Mouse (Mus musculus): ENCODE measurements around the gene Mif. TPM values are rescaled to one million over a fixed set of nuclear protein-coding genes. Genes with fewer than 3 reads are reported as not detected.
"Not testable (repeated sequence)": the region's sequence is repeated elsewhere in the genome, so short reads cannot be mapped to it uniquely, and the experiment has no call there.

Mif gene
- polyA plus RNA-seq, 1 experiment = 2,436 TPM

GRCm38 (mm10) chr10:75844800-75845199 lies 15.2 kb downstream of the Mif start:
- H3K79me2 ChIP-seq (ENCODE audit: control insufficient read depth, insufficient read depth) = no peaks in the 10 kb centered on the region
- H3ac ChIP-seq (ENCODE audit: control insufficient read depth, insufficient read length, low read depth) = no peak overlapping the region
- H3K79me3 ChIP-seq (ENCODE audit: low read depth) = no peaks in the 10 kb centered on the region
- peaks cover 3% of the 10 kb centered on the region for H3K27me3 ChIP-seq (ENCODE audit: control insufficient read depth, insufficient read depth, insufficient read length)
- H3K4me3 ChIP-seq (ENCODE audit: insufficient read depth, poor library complexity, severe bottlenecking) = no peak overlapping the region
- H3K36me3 ChIP-seq (ENCODE audit: control insufficient read depth, insufficient read depth) = no peaks in the 10 kb centered on the region
- TF ChIP-seq MYOG (IDR thresholded peaks at IDR 0.05; ENCODE audit: control insufficient read depth, extremely low read depth, insufficient read length) (no peak), MYOD1 (IDR thresholded peaks at IDR 0.05; ENCODE audit: control insufficient read depth, insufficient read length, low read depth) (no peak), CTCF (IDR thresholded peaks at IDR 0.05; ENCODE audit: control insufficient read depth, insufficient read depth, insufficient read length) (no peak), FOSL1 (IDR thresholded peaks at IDR 0.05; ENCODE audit: insufficient read depth, low read length, poor library complexity, severe bottlenecking) (no peak), USF1 (IDR thresholded peaks at IDR 0.05; ENCODE audit: low read depth) (no peak), CEBPB (IDR thresholded peaks at IDR 0.05; ENCODE audit: low read depth) (no peak), MAX (IDR thresholded peaks at IDR 0.05) (no peak)

GRCm38 (mm10) chr10:75843898-75844297 lies 16.1 kb downstream of the Mif start:
- H3K79me3 ChIP-seq (ENCODE audit: low read depth); H3K4me3 ChIP-seq (ENCODE audit: insufficient read depth, poor library complexity, severe bottlenecking); H3ac ChIP-seq (ENCODE audit: control insufficient read depth, insufficient read length, low read depth); H3K36me3 ChIP-seq (ENCODE audit: control insufficient read depth, insufficient read depth); H3K79me2 ChIP-seq (ENCODE audit: control insufficient read depth, insufficient read depth); H3K27me3 ChIP-seq (ENCODE audit: control insufficient read depth, insufficient read depth, insufficient read length): not testable (repeated sequence)

- Histone ChIP-seq H3K79me2 (ENCODE audit: control insufficient read depth, insufficient read depth) (no peaks in the 10 kb centered on the region), H3K4me3 (ENCODE audit: insufficient read depth, poor library complexity, severe bottlenecking) (no peak overlapping the region), H3K36me3 (ENCODE audit: control insufficient read depth, insufficient read depth) (no peaks in the 10 kb centered on the region), H3ac (ENCODE audit: control insufficient read depth, insufficient read length, low read depth) (no peak overlapping the region), H3K27me3 (ENCODE audit: control insufficient read depth, insufficient read depth, insufficient read length) (no peaks in the 10 kb centered on the region), H3K79me3 (ENCODE audit: low read depth) (no peaks in the 10 kb centered on the region)
- TF ChIP-seq USF1 (IDR thresholded peaks at IDR 0.05; ENCODE audit: low read depth) (no peak), CTCF (IDR thresholded peaks at IDR 0.05; ENCODE audit: control insufficient read depth, insufficient read depth, insufficient read length) (no peak), MYOD1 (IDR thresholded peaks at IDR 0.05; ENCODE audit: control insufficient read depth, insufficient read length, low read depth) (no peak), MAX (IDR thresholded peaks at IDR 0.05) (no peak), CEBPB (IDR thresholded peaks at IDR 0.05; ENCODE audit: low read depth) (no peak), FOSL1 (IDR thresholded peaks at IDR 0.05; ENCODE audit: insufficient read depth, low read length, poor library complexity, severe bottlenecking) (no peak), MYOG (IDR thresholded peaks at IDR 0.05; ENCODE audit: control insufficient read depth, extremely low read depth, insufficient read length) (no peak)
Measured at GRCm38 (mm10) chr10:75839092-75839491, 20.9 kb downstream of the Mif start.

GRCm38 (mm10) chr10:75837248-75837759 lies 22.7 kb downstream of the Mif start, which contains the start of gene Gstt2:
Gstt2 (minus strand) TSS chr10:75837424.
- Histone ChIP-seq H3K79me3 (ENCODE audit: low read depth) (no peaks in the 10 kb centered on the region), H3K36me3 (ENCODE audit: control insufficient read depth, insufficient read depth) (no peaks in the 10 kb centered on the region), H3ac (ENCODE audit: control insufficient read depth, insufficient read length, low read depth) (peak within 1 kb of the TSS; percentile 39), H3K79me2 (ENCODE audit: control insufficient read depth, insufficient read depth) (no peaks in the 10 kb centered on the region), H3K27me3 (ENCODE audit: control insufficient read depth, insufficient read depth, insufficient read length) (no peaks in the 10 kb centered on the region), H3K4me3 (ENCODE audit: insufficient read depth, poor library complexity, severe bottlenecking) (peak within 1 kb of the TSS; percentile 19)
- TF ChIP-seq MAX (IDR thresholded peaks at IDR 0.05) (peak; percentile 86), FOSL1 (IDR thresholded peaks at IDR 0.05; ENCODE audit: insufficient read depth, low read length, poor library complexity, severe bottlenecking) (no peak), CEBPB (IDR thresholded peaks at IDR 0.05; ENCODE audit: low read depth) (no peak), MYOD1 (IDR thresholded peaks at IDR 0.05; ENCODE audit: control insufficient read depth, insufficient read length, low read depth) (no peak)

GRCm38 (mm10) chr10:75835761-75836531 lies 24.1 kb downstream of the Mif start:
- H3K27me3 ChIP-seq (ENCODE audit: control insufficient read depth, insufficient read depth, insufficient read length) = no peaks in the 10 kb centered on the region
- no peaks in the 10 kb centered on the region for H3K79me2 ChIP-seq (ENCODE audit: control insufficient read depth, insufficient read depth)
- no peak overlapping the region for H3ac ChIP-seq (ENCODE audit: control insufficient read depth, insufficient read length, low read depth)
- TF ChIP-seq MAX (IDR thresholded peaks at IDR 0.05) = no peak
- H3K4me3 ChIP-seq (ENCODE audit: insufficient read depth, poor library complexity, severe bottlenecking) = no peak overlapping the region
- no peaks in the 10 kb centered on the region for H3K36me3 ChIP-seq (ENCODE audit: control insufficient read depth, insufficient read depth)
- no peaks in the 10 kb centered on the region for H3K79me3 ChIP-seq (ENCODE audit: low read depth)

GRCm38 (mm10) chr10:75835307-75835706 lies 24.7 kb downstream of the Mif start:
- Histone ChIP-seq H3K27me3 (ENCODE audit: control insufficient read depth, insufficient read depth, insufficient read length) (no peaks in the 10 kb centered on the region), H3ac (ENCODE audit: control insufficient read depth, insufficient read length, low read depth) (no peak overlapping the region), H3K79me3 (ENCODE audit: low read depth) (no peaks in the 10 kb centered on the region), H3K79me2 (ENCODE audit: control insufficient read depth, insufficient read depth) (no peaks in the 10 kb centered on the region), H3K4me3 (ENCODE audit: insufficient read depth, poor library complexity, severe bottlenecking) (no peak overlapping the region), H3K36me3 (ENCODE audit: control insufficient read depth, insufficient read depth) (no peaks in the 10 kb centered on the region)
- TF ChIP-seq CTCF (IDR thresholded peaks at IDR 0.05; ENCODE audit: control insufficient read depth, insufficient read depth, insufficient read length) = no peak
- peak; percentile 12 for TF ChIP-seq USF1 (IDR thresholded peaks at IDR 0.05; ENCODE audit: low read depth)

Measured in C2C12 (cell line).